Mouse (Mus musculus) adrenal gland, adult (tissue): ENCODE measurements around the gene Tspan7.

Experiments used
- DNase-seq, 2 experiments: peaks; one replicate each; pipeline ENCODE4 v3.0.0; 2022 to 2023; ENCODE audit warnings: low spot score in 1 of 2; ENCODE audit not compliant: inconsistent age in 2 of 2

The Tspan7 gene

GRCm38 (mm10) chrX:10546840-10547239, 61.9 kb downstream of the Tspan7 start:
- no peak for DNase-seq

- no peak for DNase-seq
Observed at GRCm38 (mm10) chrX:10549708-10550107, 64.8 kb downstream of the Tspan7 start.

- DNase-seq, result peak; percentile 29 to 74
Observed at GRCm38 (mm10) chrX:10556899-10557298, 71.9 kb downstream of the Tspan7 start.

DNA sequence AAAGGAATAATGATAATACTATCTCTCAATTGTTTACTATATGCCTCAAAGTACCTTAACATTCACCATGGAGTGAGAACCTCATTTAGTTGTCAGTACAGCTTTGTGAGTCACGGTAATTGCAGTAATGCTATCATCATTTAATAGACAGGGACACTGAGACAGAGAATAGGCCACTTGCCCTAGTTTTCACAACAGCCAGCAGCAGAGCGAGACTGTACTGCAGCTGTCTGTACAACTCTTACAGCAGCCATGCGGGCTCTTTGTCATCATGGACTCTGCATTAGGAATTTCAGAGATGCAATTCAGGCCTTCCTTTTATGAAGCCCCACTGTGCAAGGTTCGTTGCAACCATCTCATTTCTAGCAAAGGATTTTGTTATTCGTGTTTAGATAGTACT, 72.6 kb downstream of the Tspan7 start:
- DNase-seq, result peak in 1 of 2 experiments; percentile 60

- DNase-seq, result peak in 1 of 2 experiments; percentile 39
Observed at GRCm38 (mm10) chrX:10558625-10559024, 73.7 kb downstream of the Tspan7 start.

DNA sequence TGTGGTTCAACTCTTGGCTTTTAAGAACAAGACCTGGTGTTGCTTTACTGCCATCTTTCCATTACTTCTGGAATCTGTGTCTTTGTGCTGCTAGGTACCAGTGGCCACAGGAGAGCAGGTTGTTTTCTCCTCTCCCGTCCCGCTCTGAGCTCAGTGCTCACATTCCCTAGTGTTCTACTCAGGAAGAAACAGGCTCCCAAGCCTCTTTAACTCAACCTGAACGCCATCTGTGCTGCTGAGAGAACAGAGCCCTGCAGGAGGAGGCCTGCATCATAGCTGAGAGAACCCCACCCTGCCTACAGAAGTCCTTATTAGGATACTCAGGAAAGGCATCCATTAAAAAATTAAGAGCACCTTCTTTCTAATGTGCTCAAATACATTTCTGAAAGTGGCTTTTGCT, 80.9 kb downstream of the Tspan7 start:
- DNase-seq, result no peak

GRCm38 (mm10) chrX:10574523-10574922, 89.6 kb downstream of the Tspan7 start:
- peak; percentile 21 to 73 for DNase-seq

DNA sequence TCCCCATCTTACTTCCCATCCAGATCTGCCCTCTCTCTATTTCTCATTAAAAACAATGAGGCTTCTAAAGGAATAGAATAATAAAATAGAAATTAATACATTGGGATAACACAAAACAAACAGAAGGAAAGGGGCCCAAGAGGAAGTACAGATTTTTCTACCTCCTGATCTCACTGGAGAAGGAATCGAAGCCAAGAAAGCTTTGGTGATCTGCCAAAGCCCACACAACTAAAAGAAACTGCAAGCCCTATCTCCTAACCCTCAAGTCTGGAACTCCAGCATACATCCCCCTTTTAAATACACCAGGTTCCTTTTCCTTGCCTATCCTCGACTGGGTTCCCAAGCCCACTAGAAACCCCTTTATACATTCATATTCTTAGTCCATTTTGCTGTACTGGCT, 90.4 kb downstream of the Tspan7 start:
- no peak for DNase-seq

DNA sequence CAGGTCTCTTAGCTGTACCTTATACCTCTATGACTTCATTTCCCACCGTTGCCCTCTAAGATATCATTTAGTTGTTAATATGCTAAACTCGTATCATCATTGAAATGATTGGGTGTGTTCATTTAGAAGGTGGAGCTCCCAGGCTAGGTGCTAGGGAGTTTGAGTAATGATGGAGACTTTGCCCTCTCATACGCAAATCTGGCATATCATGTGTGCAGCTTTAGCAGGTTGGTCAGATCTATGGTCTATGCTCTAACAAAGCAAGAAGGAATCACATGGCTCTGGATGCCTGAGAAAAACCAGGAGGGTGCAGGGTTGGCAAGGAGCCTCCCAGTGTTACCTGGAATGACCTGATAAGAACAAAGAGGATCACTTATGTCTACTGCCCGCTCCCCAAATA, 91.4 kb downstream of the Tspan7 start:
- DNase-seq, result no peak

GRCm38 (mm10) chrX:10577356-10577755, 92.4 kb downstream of the Tspan7 start:
- peak in 1 of 2 experiments; percentile 68 for DNase-seq

DNA sequence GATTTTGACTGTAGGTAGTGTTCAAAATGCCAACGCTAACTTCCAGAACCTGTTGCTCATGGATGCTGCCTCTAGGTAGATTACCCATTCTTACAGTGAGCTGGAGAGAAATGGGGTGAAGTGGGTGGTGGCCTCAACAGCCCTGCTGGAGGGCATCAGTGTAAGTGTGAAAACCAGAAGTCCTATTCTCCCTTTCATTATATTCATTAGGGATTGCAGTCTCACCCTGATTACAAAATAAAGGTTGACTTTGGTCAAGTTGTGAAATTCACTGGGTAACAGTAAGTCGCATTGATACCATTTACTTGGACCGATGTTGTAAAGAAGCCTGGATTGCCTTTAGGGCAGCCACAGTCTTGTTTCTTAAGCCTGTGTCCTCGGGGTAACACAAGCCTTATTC, 97.8 kb downstream of the Tspan7 start:
- no peak for DNase-seq

DNA sequence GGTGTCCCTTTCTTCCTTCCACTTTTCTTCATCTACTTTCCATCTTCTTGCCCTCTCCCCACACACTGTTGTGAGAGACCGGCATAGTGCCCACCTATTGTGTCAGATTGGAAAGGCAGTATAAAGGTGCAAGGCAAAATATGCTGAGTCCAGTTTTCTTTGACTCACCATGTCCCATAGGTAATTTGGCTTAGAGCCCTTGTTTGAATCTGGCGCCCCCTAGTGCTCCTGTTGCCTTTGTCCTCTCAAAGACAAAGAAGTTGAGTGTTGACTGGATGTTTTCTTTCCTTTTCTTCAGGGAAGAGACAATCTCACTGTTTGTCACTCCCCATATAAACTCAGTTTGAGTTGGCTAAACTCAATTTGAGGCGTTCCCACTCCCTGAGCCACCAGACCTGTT, 107.3 kb downstream of the Tspan7 start:
- DNase-seq, result peak; percentile 9 to 74

DNA sequence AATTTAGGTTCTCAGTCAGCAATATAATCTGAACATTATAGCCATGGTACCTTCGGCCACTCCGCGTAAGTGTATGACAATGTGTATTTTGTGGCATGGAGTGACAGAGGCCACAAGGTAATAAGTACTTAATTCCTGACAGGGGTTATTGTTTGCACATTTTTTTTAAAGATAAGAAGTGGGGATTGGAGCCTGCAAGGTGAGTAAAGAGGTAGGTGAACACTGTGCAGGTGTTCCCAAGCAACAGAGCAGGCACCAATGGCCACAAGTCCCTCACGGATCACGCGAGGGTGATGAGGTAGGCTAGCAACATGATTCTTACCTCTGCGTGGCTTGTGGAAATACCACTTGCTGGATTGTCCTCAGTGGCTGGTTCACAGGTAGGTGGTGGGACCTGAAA, 108.6 kb downstream of the Tspan7 start:
- no peak for DNase-seq

DNA sequence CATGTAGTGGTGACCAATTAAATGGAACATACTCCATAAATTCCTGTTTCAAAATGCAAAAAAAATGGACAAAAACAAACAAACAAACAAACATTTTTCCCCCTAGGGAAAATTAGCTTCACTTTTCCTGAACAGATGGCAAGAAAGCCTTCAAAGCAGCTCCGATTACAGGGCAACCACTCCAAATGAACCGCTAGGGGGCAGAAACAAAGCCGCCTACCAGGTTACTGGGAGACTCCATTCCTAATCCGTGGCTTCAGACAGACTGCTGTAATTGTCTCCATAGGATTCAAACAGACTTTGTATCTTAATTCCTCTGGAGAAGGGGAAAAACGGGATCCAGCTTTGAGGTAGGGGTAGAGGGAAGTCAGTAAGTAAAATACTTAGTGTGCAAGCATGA, 132.2 kb downstream of the Tspan7 start:
- peak in 1 of 2 experiments; percentile 50 for DNase-seq

DNA sequence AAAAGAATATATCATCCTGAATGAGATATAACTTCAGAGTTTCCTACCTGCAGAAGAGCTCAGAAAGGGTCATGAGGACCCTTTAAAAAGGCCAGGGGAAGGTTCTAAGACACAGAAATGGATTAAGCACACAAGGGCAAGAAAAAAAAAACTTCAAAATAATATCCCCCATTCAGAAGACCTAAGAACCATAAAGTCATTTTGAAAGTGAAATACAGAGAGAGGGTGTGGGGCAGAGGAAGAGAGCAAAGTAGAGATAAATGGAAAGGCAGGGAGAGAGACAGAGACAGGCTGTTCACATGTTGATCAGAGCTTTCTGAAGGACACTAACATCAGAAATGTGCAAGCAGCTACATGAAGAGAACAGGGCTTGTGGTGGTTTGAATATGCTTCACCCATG, 156.1 kb downstream of the Tspan7 start:
- no peak for DNase-seq
